ENCODE assay signal across 8 mouse cellular contexts in the genomic region with DNA sequence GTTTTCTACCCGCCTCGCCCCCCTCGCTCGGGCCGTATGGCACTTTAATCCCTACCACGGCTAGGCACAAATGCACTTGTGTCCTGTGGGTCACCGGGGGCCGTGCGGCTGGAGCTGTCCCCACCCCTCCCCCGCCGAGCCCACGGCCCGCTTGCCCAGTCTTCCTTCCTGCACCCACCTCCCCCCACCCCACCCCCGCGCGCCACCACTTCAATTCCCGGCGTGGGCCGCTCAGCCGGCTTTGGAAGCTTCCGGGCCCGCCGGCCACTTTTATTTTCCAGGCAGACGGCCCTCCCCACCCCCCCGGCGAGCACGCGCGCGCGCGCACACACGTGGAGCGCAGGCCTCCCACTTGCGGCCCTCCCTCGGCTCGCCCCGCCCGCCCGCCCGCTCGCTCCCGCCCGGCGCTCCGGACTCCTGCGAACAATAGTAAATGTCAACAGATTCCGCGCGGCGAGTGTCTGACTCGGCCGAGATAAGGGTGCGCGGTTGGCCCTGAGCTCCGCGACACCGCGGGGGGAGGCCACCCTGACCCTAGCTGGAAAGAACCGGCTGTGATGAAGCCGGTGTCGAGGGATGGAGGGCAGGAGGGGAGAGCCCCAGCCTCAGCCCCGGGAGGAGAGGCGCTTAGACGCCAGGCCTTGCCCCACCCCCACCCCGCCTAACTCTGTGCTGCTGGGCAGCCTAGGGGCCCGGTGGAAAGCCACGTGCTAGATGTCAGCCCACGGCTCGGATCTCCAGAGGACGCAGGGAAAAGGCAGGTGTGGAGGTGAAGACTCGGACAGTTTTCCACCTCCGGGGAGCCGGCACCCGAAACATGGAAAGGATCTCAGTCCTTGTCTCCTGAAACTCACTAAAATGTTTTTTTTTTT.
DNase-seq lines count a peak whose midpoint lies in the region; ATAC-seq lines count a peak whose summit lies in the region.

No protein-coding gene starts in this region.

- peak; percentile 37 to 46 for DNase-seq in urinary bladder, adult 18-20 months (ENCODE audit: low spot score in 2 of 2)
- DNase-seq in urinary bladder, postnatal 10 days (ENCODE audit: low spot score), result no peak
- DNase-seq in embryo, embryonic 10 days (ENCODE audit: low spot score), result peak; percentile 78
- peak; percentile 72 to 74 for DNase-seq in lung, adult 18-20 months
- peak; percentile 55 for DNase-seq in thymus, postnatal 25 days

- H3K4me3 ChIP-seq in intestine, embryonic 16.5 days (ENCODE audit: low read length), result peak overlapping the region; percentile 51
- peak overlapping the region; percentile 29 for H3K4me3 ChIP-seq in neural tube, embryonic 14.5 days (ENCODE audit: low read depth, low read length)

- peak overlapping the region; percentile 72 for H3K9ac ChIP-seq in intestine, embryonic 16.5 days (ENCODE audit: low read depth, low read length)
- peak overlapping the region; percentile 55 for H3K9ac ChIP-seq in neural tube, embryonic 14.5 days (replicated peaks; ENCODE audit: low read depth, low read length)

- peak overlapping the region; percentile 90 for H3K27ac ChIP-seq in intestine, embryonic 16.5 days (ENCODE audit: low read length)
- H3K27ac ChIP-seq in neural tube, embryonic 14.5 days (ENCODE audit: low read depth, low read length), result peak overlapping the region; percentile 87

- H3K36me3 ChIP-seq in intestine, embryonic 16.5 days (ENCODE audit: control insufficient read depth, insufficient read depth, low read length), result no peaks in the 10 kb centered on the region
- H3K36me3 ChIP-seq in neural tube, embryonic 14.5 days (ENCODE audit: control insufficient read depth, insufficient read depth, low read length), result no peaks in the 10 kb centered on the region

- peaks cover 28% of the 10 kb centered on the region for H3K27me3 ChIP-seq in intestine, embryonic 16.5 days (replicated peaks; ENCODE audit: control insufficient read depth, insufficient read depth, low read length)
- peaks cover 7% of the 10 kb centered on the region for H3K27me3 ChIP-seq in neural tube, embryonic 14.5 days (ENCODE audit: control insufficient read depth, insufficient read depth, low read length)

- no peaks in the 10 kb centered on the region for H3K9me3 ChIP-seq in intestine, embryonic 16.5 days (ENCODE audit: control insufficient read depth, low read length)
- H3K9me3 ChIP-seq in neural tube, embryonic 14.5 days (ENCODE audit: control insufficient read depth, low read length), result no peaks in the 10 kb centered on the region

- peaks cover 15% of the 10 kb centered on the region for H3K4me1 ChIP-seq in intestine, embryonic 16.5 days (ENCODE audit: control insufficient read depth, insufficient read depth, low read length)
- peaks cover 11% of the 10 kb centered on the region for H3K4me1 ChIP-seq in neural tube, embryonic 14.5 days (ENCODE audit: control insufficient read depth, insufficient read depth, low read length)

- H3K4me2 ChIP-seq in intestine, embryonic 16.5 days (ENCODE audit: low read depth, low read length), result peak overlapping the region; percentile 59
- peak overlapping the region; percentile 54 for H3K4me2 ChIP-seq in neural tube, embryonic 14.5 days (ENCODE audit: low read depth, low read length)

- WGBS in intestine, embryonic 16.5 days, result 2% methylated on average over 56 of the region's 75 CpGs
- 6% methylated on average over 39 of the region's 75 CpGs for WGBS in neural tube, embryonic 14.5 days

- peak; percentile 10 for ATAC-seq in granulocyte monocyte progenitor cell, adult 5-6 weeks (replicated peaks; ENCODE audit: poor library complexity, severe bottlenecking)
- peak; percentile 52 for ATAC-seq in intestine, embryonic 16.5 days
- ATAC-seq in neural tube, embryonic 14.5 days (ENCODE audit: low read depth), result peak; percentile 62

Comparison
In these comparisons a context has a peak if more than half of its experiments do, and no peak if none do; other contexts are left out.
1. ATAC-seq: peak in every context shown above with its lines; median percentile 62 in neural tube, embryonic 14.5 days; 52 in intestine, embryonic 16.5 days; 10 in granulocyte monocyte progenitor cell, adult 5-6 weeks.